Mouse (Mus musculus) embryonic fibroblast, embryonic 13.5 days (primary cell): ENCODE measurements around the gene Vpreb3.

ENCODE experiments used
- CTCF ChIP-seq: IDR thresholded peaks from 2 replicates; pipeline ENCODE4 v1.5.1; 2011; ENCODE audit warnings: mild to moderate bottlenecking, control low read depth, low read length, moderate library complexity, borderline replicate concordance; ENCODE audit not compliant: insufficient read depth
- POLR2A ChIP-seq: IDR thresholded peaks from 2 replicates; pipeline ENCODE4 v1.6.1; 2011; ENCODE audit warnings: low read depth, mild to moderate bottlenecking, control low read depth, low read length, moderate library complexity

- no peak for TF ChIP-seq CTCF
- no peak for TF ChIP-seq POLR2A
Measured at GRCm38 (mm10) chr10:75979432-75979831, 36.6 kb downstream of the Vpreb3 start.
